Mouse (Mus musculus) lung, postnatal 0 days (tissue): ENCODE measurements at regions not wholly inside any gene's neighbourhood (a gene's known extent, or its start where the extent isn't known, plus 50 kb on each side); places are given as distances from the start of the nearest gene placed in this dataset.

Experiments
- ATAC-seq: fragments of 200-750 bp; cut with Nextera tagmentation; 2 replicates; pipeline ENCODE4 v1.8.0; 2017; ENCODE audit warnings: moderate library complexity
- DNase-seq: peaks from one replicate; pipeline ENCODE4 v3.0.0-alpha.2; 2016; ENCODE audit warnings: low spot score
- H3K27ac ChIP-seq: fragments of 300-500 bp; sonication (generic); 2 replicates; pipeline ENCODE4 v1.5.1; 2014; ENCODE audit warnings: antibody characterized with exemption, mild to moderate bottlenecking, low read length, mixed read lengths
- H3K27me3 ChIP-seq: fragments of 300-500 bp; sonication (generic); replicated peaks from 2 replicates; pipeline ENCODE4 v1.6.1; 2014; ENCODE audit warnings: low read length, mixed read lengths; ENCODE audit not compliant: insufficient read depth
- H3K36me3 ChIP-seq: fragments of 300-500 bp; sonication (generic); 2 replicates; pipeline ENCODE4 v1.6.1; 2014; ENCODE audit warnings: low read length, mixed read lengths; ENCODE audit not compliant: insufficient read depth
- H3K4me1 ChIP-seq: fragments of 300-500 bp; sonication (generic); 2 replicates; pipeline ENCODE4 v1.6.1; 2014; ENCODE audit warnings: antibody characterized with exemption, low read depth, low read length, mixed read lengths; ENCODE audit not compliant: insufficient read depth
- H3K4me2 ChIP-seq: fragments of 300-500 bp; sonication (generic); replicated peaks from 2 replicates; pipeline ENCODE4 v1.6.1; 2014; ENCODE audit warnings: low read depth, mild to moderate bottlenecking, low read length, moderate library complexity, mixed read lengths
- H3K4me3 ChIP-seq: fragments of 300-500 bp; sonication (generic); 2 replicates; pipeline ENCODE4 v1.5.1; 2014; ENCODE audit warnings: low read depth, low read length
- H3K9ac ChIP-seq: fragments of 300-500 bp; sonication (generic); replicated peaks from 2 replicates; pipeline ENCODE4 v1.6.1; 2014; ENCODE audit warnings: low read depth, mild to moderate bottlenecking
- H3K9me3 ChIP-seq: fragments of 300-500 bp; sonication (generic); 2 replicates; pipeline ENCODE4 v1.6.1; 2016; ENCODE audit warnings: low read length, mixed read lengths
- CTCF ChIP-seq: IDR thresholded peaks from 2 replicates; pipeline ENCODE4 v1.5.1; 2016; ENCODE audit warnings: antibody characterized with exemption, mild to moderate bottlenecking
- EP300 ChIP-seq: IDR thresholded peaks from 2 replicates; pipeline ENCODE4 v1.6.1; 2016; ENCODE audit warnings: antibody characterized with exemption, mild to moderate bottlenecking, control low read depth
- WGBS: fragments of 180-500 bp; shearing (Covaris S2); extraction: QIAGEN DNeasy Blood & Tissue Kit; methylation state at CpG from one replicate; pipeline ENCODE4 v1.1.7; 2014; 5-methylcytosine and 5-hydroxymethylcytosine counted together

- H3K9ac ChIP-seq, result no peak overlapping the region
- ATAC-seq (peak; percentile 56), DNase-seq (peak; percentile 43)
- 63% methylated on average over 2 of the region's 2 CpGs for WGBS
- H3K4me2 ChIP-seq, result no peak overlapping the region
- H3K4me3 ChIP-seq, result no peak overlapping the region
- H3K9me3 ChIP-seq, result no peaks in the 10 kb centered on the region
- H3K27ac ChIP-seq, result no peak overlapping the region
- no peaks in the 10 kb centered on the region; the same call in 1 of the 2 replicates for H3K4me1 ChIP-seq
- no peaks in the 10 kb centered on the region for H3K27me3 ChIP-seq
- peak; percentile 66 for TF ChIP-seq EP300
- no peak for TF ChIP-seq CTCF
- H3K36me3 ChIP-seq, result no peaks in the 10 kb centered on the region
Measured at GRCm38 (mm10) chr6:100138659-100139058, 148.6 kb downstream of the Rybp start.

- H3K4me1 ChIP-seq, result no peaks in the 10 kb centered on the region
- H3K9ac ChIP-seq, result no peak overlapping the region
- no peak for ATAC-seq
- no peaks in the 10 kb centered on the region for H3K36me3 ChIP-seq
- no peak overlapping the region for H3K4me2 ChIP-seq
- WGBS, result 23% methylated on average over 2 of the region's 2 CpGs
- H3K9me3 ChIP-seq, result no peaks in the 10 kb centered on the region
- TF ChIP-seq EP300 (no peak), CTCF (no peak)
- no peak overlapping the region for H3K4me3 ChIP-seq
- H3K27ac ChIP-seq, result no peak overlapping the region
- no peaks in the 10 kb centered on the region for H3K27me3 ChIP-seq
- no peak for DNase-seq
Measured at GRCm38 (mm10) chr6:100135177-100135576, 152.1 kb downstream of the Rybp start.

- 74% methylated on average over 9 of the region's 9 CpGs for whole genome bisulfite sequencing
- H3K9ac ChIP-seq, result no peak overlapping the region
- H3K4me3 ChIP-seq, result no peak overlapping the region
- ATAC-seq (no peak), DNase-seq (no peak)
- no peaks in the 10 kb centered on the region for H3K36me3 ChIP-seq
- no peaks in the 10 kb centered on the region for H3K27me3 ChIP-seq
- H3K27ac ChIP-seq, result no peak overlapping the region
- H3K4me2 ChIP-seq, result no peak overlapping the region
- TF ChIP-seq CTCF (no peak), EP300 (no peak)
- H3K9me3 ChIP-seq, result no peaks in the 10 kb centered on the region
- no peaks in the 10 kb centered on the region for H3K4me1 ChIP-seq
Measured at GRCm38 (mm10) chr6:100133970-100134369, 153.3 kb downstream of the Rybp start.

- no peak overlapping the region for H3K4me2 ChIP-seq
- TF ChIP-seq CTCF (no peak), EP300 (no peak)
Measured at GRCm38 (mm10) chr6:100132916-100133600, 154.2 kb downstream of the Rybp start.

GRCm38 (mm10) chr6:100127221-100128143 is 159.8 kb downstream of the Rybp start:
- H3K9ac ChIP-seq, result no peak overlapping the region
- H3K4me2 ChIP-seq, result no peak overlapping the region
- no peak overlapping the region for H3K27ac ChIP-seq
- H3K4me1 ChIP-seq, result peaks cover 3% of the 10 kb centered on the region; the same call in 1 of the 2 replicates
- no peaks in the 10 kb centered on the region for H3K36me3 ChIP-seq
- TF ChIP-seq EP300 (no peak), CTCF (peak; percentile 69)
- peak; percentile 86 for ATAC-seq
- H3K9me3 ChIP-seq, result no peaks in the 10 kb centered on the region
- 30% methylated on average over 15 of the region's 15 CpGs for WGBS
- no peak overlapping the region for H3K4me3 ChIP-seq
- H3K27me3 ChIP-seq, result no peaks in the 10 kb centered on the region
- DNase-seq, result peak; percentile 83

More at GRCm38 (mm10) chr6:100132916-100133600, 154.2 kb downstream of the Rybp start:
- Histone ChIP-seq H3K9ac (no peak overlapping the region), H3K27ac (no peak overlapping the region), H3K27me3 (no peaks in the 10 kb centered on the region), H3K36me3 (no peaks in the 10 kb centered on the region), H3K4me3 (no peak overlapping the region), H3K4me1 (no peaks in the 10 kb centered on the region), H3K9me3 (no peaks in the 10 kb centered on the region)
- ATAC-seq, result no peak
- DNase-seq, result no peak
- WGBS, result 44% methylated on average over 4 of the region's 4 CpGs

- Histone ChIP-seq H3K36me3 (no peaks in the 10 kb centered on the region), H3K9ac (no peak overlapping the region), H3K9me3 (no peaks in the 10 kb centered on the region), H3K27ac (no peak overlapping the region), H3K27me3 (no peaks in the 10 kb centered on the region), H3K4me2 (no peak overlapping the region), H3K4me3 (no peak overlapping the region), H3K4me1 (peaks cover 3% of the 10 kb centered on the region; the same call in 1 of the 2 replicates)
- DNase-seq (no peak), ATAC-seq (no peak)
- TF ChIP-seq CTCF (no peak), EP300 (no peak)
- WGBS, result 66% methylated on average over 8 of the region's 8 CpGs
Measured at GRCm38 (mm10) chr6:100126736-100127135, 160.5 kb downstream of the Rybp start.
